Mouse (Mus musculus) G1E (cell line): ENCODE measurements around the gene Zfp142.

Experiments used
- CTCF ChIP-seq: IDR thresholded peaks from 2 replicates; pipeline ENCODE4 v1.5.1; 2012; ENCODE audit warnings: low read depth, low read length, inconsistent platforms, mixed read lengths
- GATA1 ChIP-seq: IDR thresholded peaks from 2 replicates; pipeline ENCODE4 v1.6.1; 2012; ENCODE audit warnings: borderline replicate concordance, low read length, inconsistent platforms, mixed read lengths
- GATA2 ChIP-seq: IDR thresholded peaks from 2 replicates; pipeline ENCODE4 v1.6.1; 2012; ENCODE audit warnings: low read depth, low read length, inconsistent platforms, borderline replicate concordance
- POLR2AphosphoS5 ChIP-seq: IDR thresholded peaks from 2 replicates; pipeline ENCODE4 v1.6.1; 2012; ENCODE audit warnings: low read depth, low read length, inconsistent platforms; ENCODE audit not compliant: insufficient replicate concordance
- TAL1 ChIP-seq: conservative IDR thresholded peaks from 2 replicates; pipeline ENCODE4 v1.6.1; 2012; ENCODE audit warnings: low read depth, low read length, inconsistent platforms, mixed read lengths

GRCm38 (mm10) chr1:74624183-74624582 is 36.1 kb upstream of the Zfp142 start:
- no peak for TF ChIP-seq GATA1
- no peak for TF ChIP-seq CTCF
- no peak for TF ChIP-seq POLR2AphosphoS5
- TF ChIP-seq TAL1: no peak
- no peak for TF ChIP-seq GATA2
